Mouse (Mus musculus) neural tube, embryonic 15.5 days (tissue): ENCODE measurements around the gene Gm21060. TPM values are rescaled to one million over a fixed set of nuclear protein-coding genes. Genes with fewer than 3 reads are reported as not detected.
"Not testable (repeated sequence)": the region's sequence is repeated elsewhere in the genome, so short reads cannot be mapped to it uniquely, and the experiment has no call there.

Experiments
- ATAC-seq: fragments of 200-750 bp; cut with Nextera tagmentation; 2 replicates; pipeline ENCODE4 v1.8.0; 2017; ENCODE audit warnings: mild to moderate bottlenecking, moderate TSS enrichment, moderate library complexity; ENCODE audit not compliant: low FRiP score
- H3K27ac ChIP-seq: fragments of 300-500 bp; sonication (generic); replicated peaks from 2 replicates; pipeline ENCODE4 v1.5.1; 2015; ENCODE audit warnings: mild to moderate bottlenecking, inconsistent platforms
- H3K27me3 ChIP-seq: fragments of 300-500 bp; sonication (generic); replicated peaks from 2 replicates; pipeline ENCODE4 v1.6.1; 2015; ENCODE audit warnings: inconsistent platforms
- H3K36me3 ChIP-seq: fragments of 300-500 bp; sonication (generic); 2 replicates; pipeline ENCODE4 v1.6.1; 2015; ENCODE audit warnings: inconsistent platforms
- H3K4me1 ChIP-seq: fragments of 300-500 bp; sonication (generic); 2 replicates; pipeline ENCODE4 v1.6.1; 2015; ENCODE audit warnings: inconsistent platforms
- H3K4me2 ChIP-seq: fragments of 300-500 bp; sonication (generic); 2 replicates; pipeline ENCODE4 v1.6.1; 2015; ENCODE audit warnings: inconsistent platforms, mild to moderate bottlenecking, moderate library complexity
- H3K4me3 ChIP-seq: fragments of 300-500 bp; sonication (generic); replicated peaks from 2 replicates; pipeline ENCODE4 v1.5.1; 2015; ENCODE audit warnings: mild to moderate bottlenecking, inconsistent platforms
- H3K9ac ChIP-seq: fragments of 300-500 bp; sonication (generic); replicated peaks from 2 replicates; pipeline ENCODE4 v1.6.1; 2015; ENCODE audit warnings: mild to moderate bottlenecking, inconsistent platforms
- H3K9me3 ChIP-seq: fragments of 300-500 bp; sonication (generic); replicated peaks from 2 replicates; pipeline ENCODE4 v1.6.1; 2016; ENCODE audit warnings: inconsistent platforms
- WGBS: fragments of 180-500 bp; shearing (Covaris S2); methylation state at CpG from one replicate; pipeline ENCODE4 v1.1.7; 2015; ENCODE audit warnings: mixed read lengths; 5-methylcytosine and 5-hydroxymethylcytosine counted together
- polyA plus RNA-seq: library from polyadenylated mRNA; unstranded; fragments of >200 nt; fragmentation: Nextera tagmentation; extraction: Ambion mirVana; gene quantifications from 2 replicates; pipeline ENCODE4 v1.2.1, GENCODE M21; 2015

The Gm21060 gene
- polyA plus RNA-seq, 1 experiment from 2014 or later = not detected

GRCm38 (mm10) chr19:61265349-61266245 is 31.3 kb downstream of the Gm21060 start:
- Histone ChIP-seq H3K4me1 (no peaks in the 10 kb centered on the region), H3K27ac (0 out of 2 replicates have a peak overlapping the region, but pooled peaks have one; percentile 25), H3K9ac (no peak overlapping the region), H3K36me3 (no peaks in the 10 kb centered on the region), H3K4me2 (no peak overlapping the region; the same call in 1 of the 2 replicates), H3K27me3 (no peaks in the 10 kb centered on the region), H3K9me3 (no peaks in the 10 kb centered on the region), H3K4me3 (no peak overlapping the region)
- ATAC-seq = peak; percentile 58
- 24% methylated on average over 3 of the region's 3 CpGs for WGBS

DNA sequence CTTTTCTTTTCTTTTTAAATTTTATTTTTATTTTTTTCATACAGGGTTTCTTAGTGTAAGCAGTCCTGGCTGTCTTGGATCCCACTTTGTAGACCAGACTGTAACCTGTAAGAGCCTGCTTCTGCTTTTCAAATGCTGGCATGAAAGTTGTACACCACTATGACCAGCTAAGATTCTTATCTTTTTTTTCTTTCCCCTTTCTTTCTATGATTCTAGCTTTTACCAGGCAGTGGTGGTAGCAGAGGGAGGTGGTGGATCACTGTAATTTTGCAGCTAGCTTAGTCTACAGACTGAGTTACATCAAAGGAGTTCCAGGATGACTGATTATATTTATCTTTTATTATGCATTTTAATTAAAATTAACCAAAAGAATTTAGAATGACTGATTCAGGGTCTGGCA is 31.9 kb downstream of the Gm21060 start:
- no peak overlapping the region for H3K4me3 ChIP-seq
- no peaks in the 10 kb centered on the region for H3K36me3 ChIP-seq
- 0 out of 2 replicates have a peak overlapping the region, but pooled peaks have one; percentile 25 for H3K27ac ChIP-seq

GRCm38 (mm10) chr19:61264227-61264626 is 32.6 kb downstream of the Gm21060 start:
- ATAC-seq = no peak
- H3K9ac ChIP-seq = no peak overlapping the region
- H3K4me3 ChIP-seq = no peak overlapping the region
- H3K36me3 ChIP-seq = no peaks in the 10 kb centered on the region
- WGBS = 92% methylated on average over 1 of the region's 1 CpGs
- H3K9me3 ChIP-seq = no peaks in the 10 kb centered on the region
- H3K27ac ChIP-seq = no peak overlapping the region
- no peaks in the 10 kb centered on the region for H3K4me1 ChIP-seq
- H3K4me2 ChIP-seq = no peak overlapping the region
- H3K27me3 ChIP-seq = no peaks in the 10 kb centered on the region

More for the DNA sequence above, 31.9 kb downstream of the Gm21060 start:
- no peak overlapping the region for H3K9ac ChIP-seq
- no peaks in the 10 kb centered on the region for H3K9me3 ChIP-seq
- no peak overlapping the region for H3K4me2 ChIP-seq
- no peak for ATAC-seq
- H3K4me1 ChIP-seq = no peaks in the 10 kb centered on the region
- no peaks in the 10 kb centered on the region for H3K27me3 ChIP-seq

GRCm38 (mm10) chr19:61261241-61261640 is 35.6 kb downstream of the Gm21060 start:
- no peak overlapping the region for H3K4me3 ChIP-seq
- no peaks in the 10 kb centered on the region for H3K27me3 ChIP-seq
- no peak for ATAC-seq

GRCm38 (mm10) chr19:61257733-61258132 is 39.1 kb downstream of the Gm21060 start:
- no peak overlapping the region for H3K9ac ChIP-seq
- H3K27me3 ChIP-seq = no peaks in the 10 kb centered on the region
- no peak overlapping the region for H3K27ac ChIP-seq
- H3K4me3 ChIP-seq = no peak overlapping the region
- H3K9me3 ChIP-seq = no peaks in the 10 kb centered on the region
- no peaks in the 10 kb centered on the region for H3K4me1 ChIP-seq
- H3K36me3 ChIP-seq = no peaks in the 10 kb centered on the region
- ATAC-seq = no peak
- 96% methylated on average over 18 of the region's 18 CpGs for WGBS
- H3K4me2 ChIP-seq = no peak overlapping the region

More at GRCm38 (mm10) chr19:61261241-61261640, 35.6 kb downstream of the Gm21060 start:
- 91% methylated on average over 1 of the region's 1 CpGs for WGBS
- Histone ChIP-seq H3K36me3 (no peaks in the 10 kb centered on the region), H3K27ac (no peak overlapping the region), H3K4me2 (no peak overlapping the region), H3K9ac (no peak overlapping the region), H3K9me3 (no peaks in the 10 kb centered on the region), H3K4me1 (no peaks in the 10 kb centered on the region)

GRCm38 (mm10) chr19:61256166-61256887 is 40.5 kb downstream of the Gm21060 start:
- Histone ChIP-seq H3K27ac (no peak overlapping the region), H3K9me3 (no peaks in the 10 kb centered on the region), H3K4me3 (no peak overlapping the region), H3K9ac (no peak overlapping the region), H3K4me2 (no peak overlapping the region), H3K36me3 (no peaks in the 10 kb centered on the region), H3K27me3 (no peaks in the 10 kb centered on the region), H3K4me1 (no peaks in the 10 kb centered on the region)
- WGBS = 94% methylated on average over 7 of the region's 7 CpGs
- no peak for ATAC-seq

DNA sequence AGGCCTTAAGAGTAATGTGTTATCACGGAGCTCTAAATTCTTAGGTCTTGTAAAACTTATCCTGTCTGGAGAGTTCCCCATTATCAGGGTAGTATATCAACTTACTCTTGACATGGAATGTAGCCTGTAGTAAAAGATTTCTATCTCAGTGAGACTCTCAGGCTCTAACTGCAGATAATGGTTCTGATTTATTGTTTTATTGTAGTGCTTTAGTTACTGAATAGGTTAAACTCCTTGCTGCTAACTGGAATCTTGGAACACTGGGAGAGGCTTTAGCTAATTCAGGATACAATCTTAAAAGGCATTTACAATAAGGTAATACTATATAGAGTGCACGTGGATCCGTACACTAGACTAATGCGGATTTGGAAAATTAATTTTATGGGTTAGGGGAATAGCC is 49.5 kb downstream of the Gm21060 start:
- H3K27ac ChIP-seq, H3K4me3 ChIP-seq, H3K9me3 ChIP-seq, H3K4me1 ChIP-seq, H3K27me3 ChIP-seq, H3K9ac ChIP-seq, H3K36me3 ChIP-seq, H3K4me2 ChIP-seq, ATAC-seq: not testable (repeated sequence)
- WGBS = 69% methylated on average over 4 of the region's 4 CpGs

Other genes starting within 250 kb of the Gm21060 start
- 60.9 and 65.1 TPM in 2 replicates for gene Zfp950, start 156.2 kb downstream of the Gm21060 start, polyA plus RNA-seq
- gene Gm7102, start 120.8 kb downstream of the Gm21060 start, polyA plus RNA-seq = 0.24 and 0.29 TPM in 2 replicates
- not detected in 2 replicates for gene Gm6020, start 113.2 kb downstream of the Gm21060 start, polyA plus RNA-seq
- 83.0 and 85.3 TPM in 2 replicates for gene Csf2ra, start 68.6 kb downstream of the Gm21060 start, polyA plus RNA-seq